Mouse (Mus musculus) myocyte (in vitro differentiated cells): ENCODE data around the gene Prnp. TPM values are rescaled to one million over a fixed set of nuclear protein-coding genes. Genes with fewer than 3 reads are reported as not detected.

Experiments used
- H3K27me3 ChIP-seq: one replicate; pipeline ENCODE4 v1.6.1; 2011; ENCODE audit not compliant: control insufficient read depth, insufficient read depth, insufficient read length
- H3K36me3 ChIP-seq: one replicate; pipeline ENCODE4 v1.6.1; 2011; ENCODE audit not compliant: control insufficient read depth, insufficient read depth
- H3K4me2 ChIP-seq: one replicate; pipeline ENCODE4 v1.6.1; 2011; ENCODE audit warnings: low read depth, control low read depth
- H3K4me3 ChIP-seq: one replicate; pipeline ENCODE4 v1.5.1; 2011; ENCODE audit warnings: mild to moderate bottlenecking, control low read depth, moderate library complexity
- H3K79me2 ChIP-seq: one replicate; pipeline ENCODE4 v1.6.1; 2011; ENCODE audit not compliant: control insufficient read depth, insufficient read depth
- H3ac ChIP-seq: one replicate; pipeline ENCODE4 v1.6.1; 2011; ENCODE audit not compliant: control insufficient read depth, insufficient read length
- CEBPB ChIP-seq: IDR thresholded peaks from 2 replicates; pipeline ENCODE4 v1.6.1; 2011; ENCODE audit warnings: mild to moderate bottlenecking, moderate library complexity; ENCODE audit not compliant: poor library complexity, insufficient read depth, severe bottlenecking
- E2F4 ChIP-seq: IDR thresholded peaks from one replicate; pipeline ENCODE4 v1.6.1; 2011; ENCODE audit warnings: mild to moderate bottlenecking, control low read depth, moderate library complexity; ENCODE audit not compliant: insufficient read depth
- MAX ChIP-seq: IDR thresholded peaks from one replicate; pipeline ENCODE4 v1.6.1; 2011; ENCODE audit warnings: low read depth, mild to moderate bottlenecking, control low read depth
- MYOD1 ChIP-seq, 3 experiments: IDR thresholded peaks; one replicate each; pipeline ENCODE4 v1.6.1; 2011; ENCODE audit warnings: control low read depth in 2 of 3, low read depth in 2 of 3, mild to moderate bottlenecking in 2 of 3, moderate library complexity in 1 of 3; ENCODE audit not compliant: insufficient read length in 2 of 3, control insufficient read depth in 1 of 3
- MYOG ChIP-seq, 3 experiments: IDR thresholded peaks; one replicate each; pipeline ENCODE4 v1.6.1; 2011; ENCODE audit warnings: control low read depth in 2 of 3, low read depth in 2 of 3, mild to moderate bottlenecking in 2 of 3; ENCODE audit not compliant: insufficient read length in 2 of 3, control insufficient read depth in 1 of 3, insufficient read depth in 1 of 3
- POLR2A ChIP-seq: IDR thresholded peaks from one replicate; pipeline ENCODE4 v1.6.1; 2011; ENCODE audit warnings: low read depth, mild to moderate bottlenecking, control low read depth, moderate library complexity; ENCODE audit not compliant: insufficient read length
- POLR2AphosphoS2 ChIP-seq: IDR thresholded peaks from one replicate; pipeline ENCODE4 v1.6.1; 2011; ENCODE audit warnings: low read depth, control low read depth; ENCODE audit not compliant: insufficient read length
- REST ChIP-seq: IDR thresholded peaks from one replicate; pipeline ENCODE4 v1.6.1; 2011; ENCODE audit warnings: mild to moderate bottlenecking, control low read depth, moderate library complexity; ENCODE audit not compliant: insufficient read depth, insufficient read length
- SRF ChIP-seq: IDR thresholded peaks from one replicate; pipeline ENCODE4 v1.6.1; 2011; ENCODE audit warnings: low read depth; ENCODE audit not compliant: control insufficient read depth, insufficient read length
- TCF12 ChIP-seq: IDR thresholded peaks from one replicate; pipeline ENCODE4 v1.6.1; 2011; ENCODE audit warnings: mild to moderate bottlenecking, control low read depth; ENCODE audit not compliant: poor library complexity, insufficient read depth, severe bottlenecking
- TCF3 ChIP-seq: IDR thresholded peaks from one replicate; pipeline ENCODE4 v1.6.1; 2011; ENCODE audit warnings: low read depth, control low read depth; ENCODE audit not compliant: insufficient read length
- USF1 ChIP-seq: IDR thresholded peaks from one replicate; pipeline ENCODE4 v1.6.1; 2011; ENCODE audit warnings: low read depth, mild to moderate bottlenecking, control low read depth, moderate library complexity
- polyA plus RNA-seq: library from polyadenylated mRNA; unstranded; fragments of >200 nt; fragmentation: generic; extraction: Trizol; gene quantifications from one replicate; pipeline ENCODE4 v1.2.1, GENCODE M21; 2012; ENCODE audit warnings: missing spikeins

Prnp gene
- polyA plus RNA-seq, 1 experiment, result 133 TPM

DNA sequence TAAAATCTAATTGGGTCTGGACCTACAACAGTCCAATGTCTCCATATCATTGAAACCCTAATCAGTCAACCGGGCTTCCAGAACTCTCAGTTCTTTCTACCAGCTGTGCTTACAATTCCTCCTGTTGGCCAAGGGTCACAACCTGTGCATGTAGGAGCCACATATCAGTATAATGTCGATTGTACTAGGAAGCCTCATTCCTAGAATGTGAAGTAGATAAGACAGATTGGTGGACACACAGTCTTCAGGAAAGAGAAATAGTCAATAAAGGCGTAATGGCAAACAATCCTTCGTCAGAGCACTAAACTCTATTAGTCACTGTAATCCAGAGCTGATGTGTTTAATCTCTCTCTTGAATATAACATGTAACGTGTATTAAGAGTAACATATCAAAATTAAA is 40.7 kb upstream of the Prnp start:
- Histone ChIP-seq H3K27me3 (no peaks in the 10 kb centered on the region), H3K4me3 (no peak overlapping the region), H3ac (no peak overlapping the region), H3K36me3 (no peaks in the 10 kb centered on the region), H3K4me2 (no peak overlapping the region), H3K79me2 (no peaks in the 10 kb centered on the region)
- TF ChIP-seq TCF3 (no peak), REST (no peak), MAX (no peak), USF1 (no peak), MYOG (IDR thresholded peaks at IDR 0.05; ENCODE audit: control insufficient read depth in 1 of 3, insufficient read depth in 1 of 3, insufficient read length in 2 of 3, low read depth in 2 of 3) (no peak), POLR2AphosphoS2 (no peak), E2F4 (no peak), POLR2A (no peak), CEBPB (no peak)

- Histone ChIP-seq H3ac (no peak overlapping the region), H3K27me3 (no peaks in the 10 kb centered on the region), H3K4me2 (no peak overlapping the region), H3K4me3 (no peak overlapping the region), H3K79me2 (no peaks in the 10 kb centered on the region), H3K36me3 (no peaks in the 10 kb centered on the region)
- TF ChIP-seq MYOD1 (IDR thresholded peaks at IDR 0.05; ENCODE audit: control insufficient read depth in 1 of 3, insufficient read length in 2 of 3, low read depth in 2 of 3) (no peak), TCF3 (no peak), CEBPB (no peak), SRF (no peak), E2F4 (no peak), USF1 (no peak), MAX (no peak), TCF12 (no peak)
Observed at GRCm38 (mm10) chr2:131873376-131873775, 36.4 kb upstream of the Prnp start.

- TF ChIP-seq MYOD1 (IDR thresholded peaks at IDR 0.05; ENCODE audit: control insufficient read depth in 1 of 3, insufficient read length in 2 of 3, low read depth in 2 of 3) (no peak), USF1 (no peak), TCF3 (no peak), MAX (no peak), SRF (no peak), TCF12 (no peak), POLR2A (no peak), CEBPB (no peak), E2F4 (no peak), MYOG (IDR thresholded peaks at IDR 0.05; ENCODE audit: control insufficient read depth in 1 of 3, insufficient read depth in 1 of 3, insufficient read length in 2 of 3, low read depth in 2 of 3) (no peak), REST (no peak), POLR2AphosphoS2 (no peak)
Observed at GRCm38 (mm10) chr2:131876551-131877265, 33.0 kb upstream of the Prnp start.

GRCm38 (mm10) chr2:131881766-131882165 is 28.0 kb upstream of the Prnp start:
- no peak overlapping the region for H3K4me2 ChIP-seq
- H3K36me3 ChIP-seq, result no peaks in the 10 kb centered on the region
- H3ac ChIP-seq, result no peak overlapping the region
- H3K27me3 ChIP-seq, result peaks cover 4% of the 10 kb centered on the region
- H3K79me2 ChIP-seq, result no peaks in the 10 kb centered on the region
- TF ChIP-seq SRF (no peak), E2F4 (no peak), REST (no peak), USF1 (no peak), MYOG (IDR thresholded peaks at IDR 0.05; ENCODE audit: control insufficient read depth in 1 of 3, insufficient read depth in 1 of 3, insufficient read length in 2 of 3, low read depth in 2 of 3) (no peak), CEBPB (no peak), POLR2A (no peak), POLR2AphosphoS2 (no peak), MYOD1 (IDR thresholded peaks at IDR 0.05; ENCODE audit: control insufficient read depth in 1 of 3, insufficient read length in 2 of 3, low read depth in 2 of 3) (no peak), TCF3 (no peak), TCF12 (no peak), MAX (no peak)
- H3K4me3 ChIP-seq, result no peak overlapping the region

More at GRCm38 (mm10) chr2:131876551-131877265, 33.0 kb upstream of the Prnp start:
- no peak overlapping the region for H3K4me3 ChIP-seq
- H3ac ChIP-seq, result no peak overlapping the region
- H3K4me2 ChIP-seq, result no peak overlapping the region
- no peaks in the 10 kb centered on the region for H3K36me3 ChIP-seq
- H3K79me2 ChIP-seq, result no peaks in the 10 kb centered on the region
- peaks cover 4% of the 10 kb centered on the region for H3K27me3 ChIP-seq

- no peak overlapping the region for H3K4me3 ChIP-seq
- H3ac ChIP-seq, result no peak overlapping the region
- no peaks in the 10 kb centered on the region for H3K36me3 ChIP-seq
- no peaks in the 10 kb centered on the region for H3K79me2 ChIP-seq
- no peak overlapping the region for H3K4me2 ChIP-seq
- TF ChIP-seq TCF12, result no peak
- no peak for TF ChIP-seq E2F4
- TF ChIP-seq SRF, result no peak
- TF ChIP-seq POLR2AphosphoS2, result no peak
- TF ChIP-seq USF1, result no peak
- TF ChIP-seq POLR2A, result no peak
- TF ChIP-seq MYOG (IDR thresholded peaks at IDR 0.05; ENCODE audit: control insufficient read depth in 1 of 3, insufficient read depth in 1 of 3, insufficient read length in 2 of 3, low read depth in 2 of 3), result no peak
- TF ChIP-seq TCF3, result no peak
- TF ChIP-seq MAX, result no peak
- TF ChIP-seq CEBPB, result no peak
- no peak for TF ChIP-seq REST
- no peak for TF ChIP-seq MYOD1 (IDR thresholded peaks at IDR 0.05; ENCODE audit: control insufficient read depth in 1 of 3, insufficient read length in 2 of 3, low read depth in 2 of 3)
- peaks cover 4% of the 10 kb centered on the region for H3K27me3 ChIP-seq
Observed at GRCm38 (mm10) chr2:131883136-131883535, 26.6 kb upstream of the Prnp start.
